Mouse (Mus musculus) embryonic fibroblast, embryonic 13.5 days (primary cell): ENCODE results near the gene Hddc3. TPM values are rescaled to one million over a fixed set of nuclear protein-coding genes. Genes with fewer than 3 reads are reported as not detected.
A peak's percentile ranks its signal among the peaks of the same experiment; 100 is the strongest.
"Not testable (repeated sequence)": the region's sequence is repeated elsewhere in the genome, so short reads cannot be mapped to it uniquely, and the experiment has no call there.

Experiments used
- H3K27ac ChIP-seq: 2 replicates; pipeline ENCODE4 v1.5.1; 2012; ENCODE audit warnings: low read length, control low read depth, inconsistent platforms; ENCODE audit not compliant: insufficient read depth
- H3K4me1 ChIP-seq: 2 replicates; pipeline ENCODE4 v1.6.1; 2011; ENCODE audit warnings: low read length; ENCODE audit not compliant: control insufficient read depth, insufficient read depth
- H3K4me3 ChIP-seq: 2 replicates; pipeline ENCODE4 v1.5.1; 2011; ENCODE audit warnings: mild to moderate bottlenecking, control low read depth, low read length; ENCODE audit not compliant: insufficient read depth
- CTCF ChIP-seq: IDR thresholded peaks from 2 replicates; pipeline ENCODE4 v1.5.1; 2011; ENCODE audit warnings: mild to moderate bottlenecking, control low read depth, low read length, moderate library complexity, borderline replicate concordance; ENCODE audit not compliant: insufficient read depth
- POLR2A ChIP-seq: IDR thresholded peaks from 2 replicates; pipeline ENCODE4 v1.6.1; 2011; ENCODE audit warnings: low read depth, mild to moderate bottlenecking, control low read depth, low read length, moderate library complexity
- polyA plus RNA-seq: library from polyadenylated mRNA; stranded (reverse); fragments of >200 nt; gene quantifications from 2 replicates; pipeline ENCODE4 v1.2.4, GENCODE M21; 2011; ENCODE audit warnings: low read depth; ENCODE audit not compliant: missing spikeins, insufficient read length

The Hddc3 gene
- polyA plus RNA-seq, 1 experiment: 12.2 TPM

DNA sequence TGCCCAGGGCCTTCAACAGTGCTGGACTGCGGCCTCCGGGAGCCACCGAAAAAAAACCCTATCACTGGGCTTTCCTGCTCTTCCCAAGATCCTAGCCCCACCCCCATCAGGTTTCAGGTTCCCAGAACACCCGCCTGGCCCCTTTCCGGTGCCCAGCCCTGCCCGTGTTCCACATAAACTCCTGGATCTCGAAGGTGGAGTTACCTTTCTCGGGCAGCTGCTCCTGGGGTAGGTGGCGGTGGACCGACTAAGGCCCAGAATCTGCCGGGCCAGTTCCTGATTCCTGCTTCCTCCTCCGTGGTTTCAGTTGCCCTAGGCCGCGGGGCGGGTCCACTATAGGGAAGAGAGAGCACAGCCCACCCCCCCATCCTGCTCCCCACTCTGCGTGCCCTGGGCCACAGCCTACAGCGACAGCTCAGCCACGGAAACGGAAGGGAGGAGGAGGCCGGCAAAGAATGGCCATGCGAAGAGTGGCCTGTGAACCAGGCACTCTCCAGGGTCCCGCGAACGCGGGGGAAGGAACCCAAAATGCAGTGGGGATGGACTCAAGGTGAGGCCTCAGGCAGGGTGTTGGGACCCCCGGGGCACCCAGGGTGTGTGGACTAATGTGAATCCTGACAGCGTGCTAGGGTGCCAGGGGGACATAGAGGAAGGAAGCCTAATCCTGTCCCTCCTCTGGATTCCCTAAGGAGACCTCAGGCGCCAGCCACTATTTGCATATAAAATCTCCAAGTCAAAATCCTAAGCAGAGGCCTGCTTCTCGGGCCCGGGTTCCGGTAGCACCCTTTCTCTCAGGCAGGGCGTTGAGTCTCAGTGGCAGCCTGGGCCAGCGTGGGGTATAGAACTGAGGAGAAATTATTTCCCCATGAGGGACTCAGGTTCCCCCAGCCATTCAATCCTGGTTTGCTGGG is 45.0 kb downstream of the Hddc3 start, which contains the start of gene Fes:
TSS of gene Fes (minus strand) at position 314 of the 911 bp plus-strand sequence.
- H3K27ac ChIP-seq: peak within 1 kb of the TSS; percentile 59
- H3K4me3 ChIP-seq: peak within 1 kb of the TSS; percentile 12
- H3K4me1 ChIP-seq: peaks cover 4% of the 10 kb centered on the region; the same call in 1 of the 2 replicates
- TF ChIP-seq POLR2A: peak; percentile 33; the same call in 1 of the 2 replicates
- TF ChIP-seq CTCF: no peak

DNA sequence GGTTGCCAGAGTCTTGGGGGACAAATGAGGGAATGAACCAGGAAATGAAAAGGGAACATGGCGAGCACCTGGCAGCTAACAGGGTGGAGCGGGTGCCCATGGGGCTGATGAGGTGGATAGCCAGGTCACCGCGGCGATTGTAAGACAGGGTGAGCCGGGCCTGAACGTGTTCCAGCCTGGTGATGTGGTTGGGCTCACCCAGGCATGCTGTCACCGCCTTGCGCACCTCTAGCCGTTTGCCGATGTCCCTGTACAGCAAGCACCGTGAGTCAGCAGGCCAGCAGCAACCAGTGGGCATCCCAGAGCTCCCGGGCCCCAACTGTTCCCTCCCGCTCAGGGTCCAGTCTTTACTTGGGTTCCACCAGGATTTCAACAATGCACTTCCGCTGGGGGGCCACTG is 49.2 kb downstream of the Hddc3 start:
- no peak overlapping the region for H3K27ac ChIP-seq
- no peak overlapping the region for H3K4me3 ChIP-seq
- H3K4me1 ChIP-seq: peaks cover 4% of the 10 kb centered on the region; the same call in 1 of the 2 replicates
- TF ChIP-seq CTCF (no peak), POLR2A (no peak)

DNA sequence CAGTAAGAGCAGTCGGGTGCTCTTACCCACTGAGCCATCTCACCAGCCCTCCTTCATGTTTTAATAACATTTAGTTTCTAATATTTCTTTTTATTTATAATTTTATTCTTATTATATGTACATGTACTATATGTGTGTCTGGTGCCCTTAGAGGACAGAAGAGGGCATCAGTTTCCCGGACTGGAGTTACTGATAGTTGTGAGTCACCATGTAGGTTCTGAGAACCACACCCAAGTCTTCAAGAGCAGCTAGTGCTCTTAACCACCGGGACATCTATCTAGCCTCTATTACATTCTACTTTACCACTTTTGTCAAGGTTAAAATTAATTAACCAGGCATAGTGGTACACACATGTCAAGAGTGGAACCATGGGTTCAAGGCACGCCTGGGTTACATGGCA is 51.7 kb downstream of the Hddc3 start:
- H3K4me1 ChIP-seq: no peaks in the 10 kb centered on the region
- H3K4me3 ChIP-seq: no peak overlapping the region
- no peak for TF ChIP-seq CTCF
- no peak overlapping the region for H3K27ac ChIP-seq

DNA sequence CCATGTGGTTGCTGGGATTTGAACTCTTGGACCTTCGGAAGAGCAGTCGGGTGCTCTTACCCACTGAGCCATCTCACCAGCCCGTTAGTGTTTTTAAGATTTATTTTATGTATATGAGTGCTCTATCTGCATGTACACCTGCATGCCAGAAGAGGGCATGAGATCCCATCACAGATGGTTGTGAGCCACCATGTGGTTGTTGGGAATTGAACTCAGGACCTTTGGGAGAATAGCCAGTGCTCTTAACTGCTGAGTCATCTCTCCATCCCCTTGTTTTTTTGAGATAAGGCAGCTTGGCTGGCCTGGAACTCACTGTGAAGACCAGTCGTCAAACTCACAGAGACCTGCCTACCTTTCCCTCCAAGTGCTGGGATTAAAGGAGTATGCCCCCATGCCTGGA is 53.5 kb downstream of the Hddc3 start:
- H3K4me1 ChIP-seq, H3K4me3 ChIP-seq, H3K27ac ChIP-seq: not testable (repeated sequence)

DNA sequence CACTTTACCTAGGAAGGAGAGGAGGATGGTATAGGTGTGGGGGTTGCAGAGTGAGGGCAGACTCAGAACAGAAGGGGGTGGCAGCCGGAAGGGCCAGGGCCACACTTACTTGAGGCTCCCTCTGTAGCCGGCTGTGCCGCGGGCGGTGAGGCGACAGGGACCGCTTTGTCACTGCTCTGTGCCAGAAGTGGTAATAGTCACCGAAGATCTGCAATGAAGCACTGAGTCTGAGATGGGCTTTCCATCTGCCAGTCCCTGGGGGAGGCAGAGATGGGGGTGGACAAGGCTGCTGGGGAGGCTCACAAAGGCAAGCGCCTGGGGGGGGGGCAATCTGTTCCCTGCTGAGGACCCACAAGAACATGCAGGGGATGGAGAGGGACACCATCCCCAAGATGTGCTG is 55.1 kb downstream of the Hddc3 start:
- H3K4me1 ChIP-seq: no peaks in the 10 kb centered on the region
- H3K4me3 ChIP-seq: no peak overlapping the region
- no peak for TF ChIP-seq POLR2A
- TF ChIP-seq CTCF: no peak
- H3K27ac ChIP-seq: no peak overlapping the region

DNA sequence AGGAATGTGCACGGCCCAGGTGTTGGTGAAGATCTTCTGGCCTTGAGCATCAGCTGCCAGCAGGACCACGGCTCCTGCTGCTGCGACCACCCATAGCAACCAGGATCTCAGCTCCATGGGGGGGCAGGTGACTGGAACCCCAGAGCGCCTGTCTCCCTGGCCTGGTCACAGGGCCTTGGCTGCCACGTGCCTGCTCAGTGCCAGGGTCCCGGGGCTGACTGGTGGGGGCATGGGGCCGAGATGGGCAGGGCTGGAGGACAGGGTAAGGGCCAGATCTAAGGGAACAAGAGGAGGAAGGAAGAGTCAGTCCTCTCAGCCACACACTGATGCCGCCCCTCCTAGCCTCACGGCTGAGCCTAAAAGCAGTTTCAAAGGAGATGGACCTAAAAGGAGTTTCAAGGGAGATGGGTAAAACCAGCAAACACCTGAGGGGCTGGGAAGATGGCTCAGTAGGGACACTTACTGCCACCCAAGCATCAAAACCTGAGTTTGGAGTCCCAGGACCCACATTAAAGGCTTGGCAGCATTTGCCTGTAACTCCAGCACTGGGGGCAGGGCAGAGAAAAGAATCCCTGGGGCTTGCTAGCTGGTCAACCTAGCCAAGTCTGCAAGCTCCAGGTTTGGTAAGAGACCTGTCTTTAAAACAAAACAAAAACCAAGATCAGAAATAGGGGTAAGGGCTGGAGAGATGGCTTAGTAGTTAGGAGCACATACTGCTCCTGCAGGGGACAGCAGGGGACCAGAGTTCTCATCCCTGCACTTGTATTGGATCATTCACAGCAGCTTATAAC is 55.9 kb downstream of the Hddc3 start:
- Histone ChIP-seq H3K4me1 (no peaks in the 10 kb centered on the region), H3K4me3 (no peak overlapping the region), H3K27ac (no peak overlapping the region)
- no peak for TF ChIP-seq POLR2A
- TF ChIP-seq CTCF: no peak

DNA sequence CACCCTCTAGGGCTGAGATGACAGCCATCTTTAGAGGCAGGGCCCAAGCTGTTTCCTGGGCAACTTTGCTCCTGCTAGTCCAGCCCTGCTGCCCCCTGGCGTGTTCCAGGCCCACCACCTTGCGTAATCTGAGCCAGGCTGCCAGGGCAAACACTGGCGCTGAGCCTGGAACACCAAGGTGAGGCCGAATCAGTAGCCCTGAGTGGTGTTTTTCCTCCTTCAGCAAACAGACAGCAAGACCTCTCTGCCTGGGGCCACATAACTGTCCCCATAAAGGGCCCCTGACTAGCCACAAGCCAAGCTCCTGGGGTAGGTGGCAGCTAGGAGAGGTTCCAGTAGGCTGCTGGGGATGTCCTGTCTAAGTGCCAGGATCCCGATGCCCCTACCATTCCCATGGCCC is 57.2 kb downstream of the Hddc3 start:
- H3K27ac ChIP-seq: peak overlapping the region; percentile 92
- TF ChIP-seq CTCF (no peak), POLR2A (no peak)
- peak overlapping the region; percentile 96 for H3K4me3 ChIP-seq

More for the DNA sequence above, 57.2 kb downstream of the Hddc3 start:
- H3K4me1 ChIP-seq: peaks cover 10% of the 10 kb centered on the region

Other genes starting within 250 kb of the Hddc3 start
- gene Idh2, start 227.7 kb upstream of the Hddc3 start, polyA plus RNA-seq: 84.2 and 116 TPM in 2 replicates
- gene Sema4b, start 156.3 kb upstream of the Hddc3 start, polyA plus RNA-seq: 6.4 and 8.0 TPM in 2 replicates
- 33.3 and 35.1 TPM in 2 replicates for gene Cib1, start 110.3 kb upstream of the Hddc3 start, polyA plus RNA-seq
- gene Gdpgp1, start 110.2 kb upstream of the Hddc3 start, polyA plus RNA-seq: 1.8 and 2.2 TPM in 2 replicates
- gene Ttll13, start 96.7 kb upstream of the Hddc3 start, polyA plus RNA-seq: 0.63 TPM in 1 of 2 replicates, not detected in the other
- 15.8 and 17.4 TPM in 2 replicates for gene Ngrn, start 81.9 kb upstream of the Hddc3 start, polyA plus RNA-seq
- 10.7 and 12.0 TPM in 2 replicates for gene Vps33b, start 73.5 kb upstream of the Hddc3 start, polyA plus RNA-seq
- 94.6 and 124 TPM in 2 replicates for gene Prc1, start 48.7 kb upstream of the Hddc3 start, polyA plus RNA-seq
- gene Rccd1, start 18.6 kb upstream of the Hddc3 start, polyA plus RNA-seq: 11.8 and 19.0 TPM in 2 replicates
- 34.4 and 46.6 TPM in 2 replicates for gene Unc45a, start 2.1 kb upstream of the Hddc3 start, polyA plus RNA-seq
- 47.6 and 55.1 TPM in 2 replicates for gene Man2a2, start 28.3 kb downstream of the Hddc3 start, polyA plus RNA-seq
- 7.5 and 7.9 TPM in 2 replicates for gene Fes, start 44.8 kb downstream of the Hddc3 start, polyA plus RNA-seq
- gene Furin, start 62.3 kb downstream of the Hddc3 start, polyA plus RNA-seq: 71.5 and 83.7 TPM in 2 replicates
- 19.4 and 25.0 TPM in 2 replicates for gene Blm, start 192.0 kb downstream of the Hddc3 start, polyA plus RNA-seq